Mouse (Mus musculus): ENCODE measurements around the gene Zfp658. TPM values are rescaled to one million over a fixed set of nuclear protein-coding genes. Genes with fewer than 3 reads are reported as not detected.

The Zfp658 gene
- polyA plus RNA-seq, 1 experiment from 2014 or later = 8.9 TPM

DNA sequence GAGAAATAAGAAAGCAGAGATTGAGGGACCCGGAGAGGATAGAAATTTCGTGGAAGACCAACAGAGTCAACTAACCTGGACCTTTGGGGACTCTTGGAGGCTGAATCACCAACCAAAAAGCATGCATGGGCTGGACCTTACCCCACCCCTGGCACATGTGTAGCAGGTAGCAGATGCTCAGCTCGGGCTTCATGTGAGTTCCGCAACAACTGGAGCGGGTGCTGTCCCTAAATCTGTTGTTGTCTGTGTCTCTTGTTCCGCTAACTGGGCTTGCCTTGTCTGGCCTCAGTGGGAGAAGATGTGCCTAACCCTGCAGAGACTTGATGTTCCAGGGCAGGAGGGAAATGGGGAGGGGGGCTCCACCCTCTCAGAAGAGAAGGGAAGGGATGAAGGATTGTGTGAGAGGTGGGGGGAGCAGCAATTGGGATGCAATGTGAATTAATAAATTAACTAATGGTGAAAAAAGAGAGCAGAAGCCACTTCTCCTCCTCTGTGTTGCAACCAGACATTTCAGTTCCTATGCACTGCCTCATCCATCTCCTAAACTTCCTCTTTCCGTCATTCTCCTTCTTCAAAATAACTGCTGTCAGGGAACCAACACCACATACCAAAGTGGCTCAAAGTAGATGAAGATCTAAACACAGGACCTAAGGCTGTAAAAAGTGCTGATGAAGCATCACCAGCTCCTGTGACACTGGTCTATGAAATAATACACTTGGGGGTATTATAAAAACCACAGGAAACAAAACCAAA is 17.7 kb upstream of the Zfp658 start, which contains the start of gene Cd33:
Gene Cd33 (minus strand): TSS at position 204 of the 753 bp plus-strand sequence.
- Histone ChIP-seq H3K9me3 (ENCODE audit: control insufficient read depth, low read length) (no peaks in the 10 kb centered on the region), H3K4me2 (ENCODE audit: low read depth) (no peak within 1 kb of the TSS), H3K36me3 (ENCODE audit: control insufficient read depth, insufficient read depth, low read length) (no peaks in the 10 kb centered on the region), H3K9ac (ENCODE audit: low read length) (no peak within 1 kb of the TSS), H3K27ac (ENCODE audit: low read depth, low read length) (no peak within 1 kb of the TSS), H3K4me1 (ENCODE audit: control insufficient read depth, insufficient read depth, low read length) (no peaks in the 10 kb centered on the region), H3K4me3 (ENCODE audit: low read depth, low read length) (no peak within 1 kb of the TSS), H3K27me3 (ENCODE audit: control insufficient read depth, insufficient read depth, low read length) (no peaks in the 10 kb centered on the region)
- DNase-seq (ENCODE audit: low spot score) (no peak), ATAC-seq (ENCODE audit: insufficient read depth, low FRiP score, low TSS enrichment) (no peak)
- WGBS = 83% methylated on average over 7 of the region's 7 CpGs

DNA sequence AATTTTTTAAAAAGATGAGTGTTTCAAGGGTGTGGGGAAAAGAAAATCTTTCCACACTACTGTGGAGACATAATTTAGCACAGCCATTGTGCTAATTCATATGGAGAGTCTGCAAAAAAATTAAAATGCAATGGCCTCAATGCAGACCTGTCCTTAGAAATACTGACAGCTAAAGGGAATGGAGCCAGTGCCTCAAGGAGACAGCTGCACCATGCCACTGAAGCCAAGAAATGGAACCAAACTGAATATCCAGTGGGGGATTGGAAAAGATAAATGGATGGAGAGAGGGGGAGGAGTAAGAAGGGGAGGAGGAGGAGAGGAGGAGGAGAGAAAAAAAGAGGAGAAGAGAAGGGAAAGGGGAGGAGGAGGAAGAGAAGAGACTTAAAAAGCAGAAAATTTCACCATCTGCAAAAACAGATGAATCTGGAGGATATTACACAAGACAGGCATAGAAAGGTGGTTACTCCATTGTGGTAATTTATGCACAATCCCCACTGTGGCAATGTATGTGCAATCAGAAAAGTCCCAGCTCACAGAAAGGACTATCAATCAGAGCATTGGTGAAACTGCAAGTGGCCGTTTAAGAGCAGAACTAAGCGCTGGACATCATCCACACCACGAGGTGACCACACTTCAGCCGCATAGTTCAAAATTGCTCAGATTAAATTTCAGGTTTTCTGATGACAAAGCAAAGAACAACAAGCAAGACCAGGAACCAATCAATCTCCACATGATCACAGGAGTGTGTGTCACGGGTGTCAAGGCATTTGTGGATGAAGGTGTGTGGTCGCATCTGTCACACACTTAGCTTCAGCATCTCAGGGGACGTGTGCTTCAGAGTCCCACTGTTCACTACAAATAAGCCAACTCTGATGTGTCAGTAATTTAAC is 16.2 kb upstream of the Zfp658 start:
- Histone ChIP-seq H3K4me1 (ENCODE audit: control insufficient read depth, insufficient read depth, low read length) (no peaks in the 10 kb centered on the region), H3K4me3 (ENCODE audit: low read depth, low read length) (no peak overlapping the region), H3K9ac (ENCODE audit: low read length) (no peak overlapping the region), H3K27ac (ENCODE audit: low read depth, low read length) (no peak overlapping the region), H3K9me3 (ENCODE audit: control insufficient read depth, low read length) (no peaks in the 10 kb centered on the region), H3K36me3 (ENCODE audit: control insufficient read depth, insufficient read depth, low read length) (no peaks in the 10 kb centered on the region), H3K4me2 (ENCODE audit: low read depth) (no peak overlapping the region), H3K27me3 (ENCODE audit: control insufficient read depth, insufficient read depth, low read length) (no peaks in the 10 kb centered on the region)
- WGBS = 64% methylated on average over 7 of the region's 7 CpGs
- ATAC-seq (ENCODE audit: insufficient read depth, low FRiP score, low TSS enrichment) (no peak), DNase-seq (ENCODE audit: low spot score) (no peak)

DNA sequence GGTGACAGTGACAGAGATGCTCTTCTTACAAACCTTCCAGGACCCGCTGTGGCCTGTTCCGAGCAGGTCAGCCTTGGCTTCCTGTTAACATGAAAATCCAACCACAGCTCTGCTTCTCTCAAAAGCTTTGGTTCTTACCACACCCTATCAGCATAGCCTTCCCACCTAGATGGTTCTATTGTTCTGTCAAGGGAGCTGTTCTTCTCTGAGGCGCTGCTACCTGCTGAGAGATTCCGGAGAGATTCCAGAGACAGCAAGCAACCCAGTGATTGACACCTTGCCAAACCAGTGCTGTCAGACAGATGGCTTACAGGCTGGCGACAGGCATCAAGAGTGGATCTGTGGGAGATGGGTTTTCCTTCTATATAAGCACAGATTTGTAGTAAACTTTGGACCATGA is 14.4 kb upstream of the Zfp658 start:
- Histone ChIP-seq H3K9ac (ENCODE audit: low read length) (no peak overlapping the region), H3K36me3 (ENCODE audit: control insufficient read depth, insufficient read depth, low read length) (no peaks in the 10 kb centered on the region), H3K4me3 (ENCODE audit: low read depth, low read length) (no peak overlapping the region), H3K27me3 (ENCODE audit: control insufficient read depth, insufficient read depth, low read length) (no peaks in the 10 kb centered on the region), H3K9me3 (ENCODE audit: control insufficient read depth, low read length) (no peaks in the 10 kb centered on the region), H3K4me1 (ENCODE audit: control insufficient read depth, insufficient read depth, low read length) (no peaks in the 10 kb centered on the region), H3K27ac (ENCODE audit: low read depth, low read length) (no peak overlapping the region), H3K4me2 (ENCODE audit: low read depth) (no peak overlapping the region)
- ATAC-seq (ENCODE audit: insufficient read depth, low FRiP score, low TSS enrichment) (no peak), DNase-seq (ENCODE audit: low spot score) (no peak)
- WGBS = 46% methylated on average over 5 of the region's 5 CpGs

DNA sequence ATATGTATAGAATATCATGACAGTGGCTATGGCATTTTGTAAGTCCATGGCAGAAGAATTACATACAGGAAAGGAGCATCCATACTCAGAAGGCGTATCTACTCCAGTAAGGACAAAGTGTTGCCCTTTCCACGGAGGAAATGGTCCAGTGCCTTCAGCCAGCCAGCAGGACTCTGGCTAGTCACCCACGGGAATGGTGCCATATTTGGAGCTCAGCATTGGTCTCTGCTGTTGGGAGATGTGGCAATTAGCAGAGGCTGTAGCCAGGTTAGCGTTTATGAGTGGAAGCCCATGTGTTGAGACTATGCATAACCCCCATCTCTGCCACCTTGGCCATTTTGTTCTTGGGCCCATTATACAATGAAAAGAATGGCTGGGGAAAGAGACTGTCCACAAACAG is 13.8 kb upstream of the Zfp658 start:
- no peak overlapping the region for H3K9ac ChIP-seq (ENCODE audit: low read length)
- ATAC-seq (ENCODE audit: insufficient read depth, low FRiP score, low TSS enrichment) = no peak
- no peaks in the 10 kb centered on the region for H3K4me1 ChIP-seq (ENCODE audit: control insufficient read depth, insufficient read depth, low read length)
- WGBS = 81% methylated on average over 4 of the region's 4 CpGs
- H3K27me3 ChIP-seq (ENCODE audit: control insufficient read depth, insufficient read depth, low read length) = no peaks in the 10 kb centered on the region
- H3K4me2 ChIP-seq (ENCODE audit: low read depth) = no peak overlapping the region
- no peak for DNase-seq (ENCODE audit: low spot score)
- no peak overlapping the region for H3K4me3 ChIP-seq (ENCODE audit: low read depth, low read length)
- no peaks in the 10 kb centered on the region for H3K9me3 ChIP-seq (ENCODE audit: control insufficient read depth, low read length)
- H3K36me3 ChIP-seq (ENCODE audit: control insufficient read depth, insufficient read depth, low read length) = no peaks in the 10 kb centered on the region
- H3K27ac ChIP-seq (ENCODE audit: low read depth, low read length) = no peak overlapping the region

DNA sequence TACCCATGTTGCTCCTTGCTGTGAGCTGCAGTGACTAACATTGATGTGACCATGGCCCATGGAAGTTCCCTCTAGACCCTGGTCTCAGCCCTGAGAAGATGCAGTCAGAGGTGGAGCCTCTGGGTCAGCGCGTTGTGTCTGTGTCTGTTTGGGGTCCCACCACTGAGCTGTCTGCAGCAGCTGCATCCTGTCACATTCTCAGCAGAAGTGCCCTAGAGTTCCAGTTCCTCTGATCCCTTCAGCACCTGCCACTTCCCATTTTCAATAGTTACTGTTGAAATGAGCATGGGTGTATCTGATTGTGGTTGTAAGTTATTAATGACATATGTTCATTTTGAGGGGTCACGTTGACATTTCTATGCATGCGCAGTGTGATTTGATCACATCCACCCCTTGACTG is 8.9 kb upstream of the Zfp658 start:
- Histone ChIP-seq H3K36me3 (ENCODE audit: control insufficient read depth, insufficient read depth, low read length) (no peaks in the 10 kb centered on the region), H3K9me3 (ENCODE audit: control insufficient read depth, low read length) (no peaks in the 10 kb centered on the region), H3K27me3 (ENCODE audit: control insufficient read depth, insufficient read depth, low read length) (no peaks in the 10 kb centered on the region), H3K4me2 (ENCODE audit: low read depth) (no peak overlapping the region), H3K27ac (ENCODE audit: low read depth, low read length) (no peak overlapping the region), H3K4me1 (ENCODE audit: control insufficient read depth, insufficient read depth, low read length) (no peaks in the 10 kb centered on the region), H3K9ac (ENCODE audit: low read length) (no peak overlapping the region), H3K4me3 (ENCODE audit: low read depth, low read length) (no peak overlapping the region)
- no peak for ATAC-seq (ENCODE audit: insufficient read depth, low FRiP score, low TSS enrichment)
- 90% methylated on average over 4 of the region's 4 CpGs for WGBS
- no peak for DNase-seq (ENCODE audit: low spot score)

DNA sequence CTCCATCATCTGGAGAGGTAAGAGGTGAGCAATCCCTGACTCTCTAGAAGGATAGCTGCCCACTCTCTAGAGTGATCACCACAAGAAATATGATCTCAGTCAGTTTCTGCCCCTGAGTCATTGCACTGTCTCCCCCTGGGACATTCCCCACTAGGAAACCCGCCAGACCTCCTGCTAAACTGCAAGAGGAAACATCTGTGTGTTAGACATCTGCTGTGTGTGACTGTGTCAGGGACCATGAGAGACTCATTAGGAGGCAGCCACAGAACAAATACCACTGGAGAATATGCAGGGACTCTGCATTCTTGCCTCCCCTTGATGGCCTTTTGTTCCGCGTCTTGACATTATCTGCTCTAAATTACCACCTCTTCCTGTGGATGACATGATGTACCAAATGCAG is 7.5 kb upstream of the Zfp658 start:
- ATAC-seq (ENCODE audit: insufficient read depth, low FRiP score, low TSS enrichment) (no peak), DNase-seq (ENCODE audit: low spot score) (no peak)
- WGBS = 47% methylated on average over 3 of the region's 3 CpGs
- no peak overlapping the region for H3K27ac ChIP-seq (ENCODE audit: low read depth, low read length)
- no peak overlapping the region for H3K9ac ChIP-seq (ENCODE audit: low read length)
- no peak overlapping the region for H3K4me2 ChIP-seq (ENCODE audit: low read depth)
- no peaks in the 10 kb centered on the region for H3K9me3 ChIP-seq (ENCODE audit: control insufficient read depth, low read length)
- H3K27me3 ChIP-seq (ENCODE audit: control insufficient read depth, insufficient read depth, low read length) = no peaks in the 10 kb centered on the region
- no peaks in the 10 kb centered on the region for H3K4me1 ChIP-seq (ENCODE audit: control insufficient read depth, insufficient read depth, low read length)
- no peaks in the 10 kb centered on the region for H3K36me3 ChIP-seq (ENCODE audit: control insufficient read depth, insufficient read depth, low read length)
- no peak overlapping the region for H3K4me3 ChIP-seq (ENCODE audit: low read depth, low read length)

DNA sequence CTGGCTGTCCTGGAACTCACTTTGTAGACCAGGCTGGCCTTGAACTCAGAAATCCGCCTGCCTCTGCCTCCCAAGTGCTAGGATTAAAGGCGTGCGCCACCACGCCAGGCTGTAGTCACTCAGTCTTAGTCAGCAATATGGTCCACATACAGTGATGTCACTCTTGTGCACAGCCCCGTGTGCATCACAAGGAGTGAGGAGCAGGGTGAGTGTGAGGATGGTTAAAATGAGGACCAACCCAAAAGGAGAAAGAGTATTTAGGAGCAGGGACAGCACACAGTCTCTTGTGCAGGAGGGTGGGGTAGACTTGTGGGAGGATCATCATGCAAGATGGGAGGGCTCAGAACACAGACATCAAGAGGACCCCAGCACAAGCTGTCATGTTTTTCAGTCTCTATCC is 6.7 kb upstream of the Zfp658 start:
- Histone ChIP-seq H3K4me2 (ENCODE audit: low read depth) (no peak overlapping the region), H3K9ac (ENCODE audit: low read length) (no peak overlapping the region), H3K4me3 (ENCODE audit: low read depth, low read length) (no peak overlapping the region), H3K9me3 (ENCODE audit: control insufficient read depth, low read length) (no peaks in the 10 kb centered on the region), H3K4me1 (ENCODE audit: control insufficient read depth, insufficient read depth, low read length) (no peaks in the 10 kb centered on the region), H3K27ac (ENCODE audit: low read depth, low read length) (no peak overlapping the region), H3K36me3 (ENCODE audit: control insufficient read depth, insufficient read depth, low read length) (no peaks in the 10 kb centered on the region), H3K27me3 (ENCODE audit: control insufficient read depth, insufficient read depth, low read length) (no peaks in the 10 kb centered on the region)
- WGBS = 89% methylated on average over 5 of the region's 5 CpGs
- no peak for ATAC-seq (ENCODE audit: insufficient read depth, low FRiP score, low TSS enrichment)
- DNase-seq (ENCODE audit: low spot score) = no peak

DNA sequence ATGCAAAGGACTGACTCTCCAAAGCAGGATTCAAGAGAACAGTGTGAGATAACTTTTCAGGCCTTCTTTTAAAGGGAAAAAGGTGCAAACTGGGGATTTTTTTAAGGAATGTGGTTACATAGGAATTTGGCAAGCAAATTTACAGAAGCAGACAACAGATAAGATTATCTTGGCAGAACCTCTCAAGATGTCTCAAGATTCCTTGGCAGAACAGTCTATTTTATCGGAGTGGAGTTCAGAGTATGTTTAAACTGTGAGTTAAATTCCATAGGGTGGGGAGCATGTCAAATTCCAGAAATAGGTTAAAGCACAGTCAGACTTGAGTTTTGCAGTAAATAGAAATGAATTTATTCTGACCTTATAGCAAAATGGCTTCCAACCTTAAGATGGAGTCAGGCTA is 5.2 kb upstream of the Zfp658 start:
- Histone ChIP-seq H3K27me3 (ENCODE audit: control insufficient read depth, insufficient read depth, low read length) (no peaks in the 10 kb centered on the region), H3K9ac (ENCODE audit: low read length) (no peak overlapping the region), H3K36me3 (ENCODE audit: control insufficient read depth, insufficient read depth, low read length) (no peaks in the 10 kb centered on the region), H3K4me2 (ENCODE audit: low read depth) (no peak overlapping the region), H3K9me3 (ENCODE audit: control insufficient read depth, low read length) (no peaks in the 10 kb centered on the region), H3K4me3 (ENCODE audit: low read depth, low read length) (no peak overlapping the region), H3K4me1 (ENCODE audit: control insufficient read depth, insufficient read depth, low read length) (no peaks in the 10 kb centered on the region), H3K27ac (ENCODE audit: low read depth, low read length) (no peak overlapping the region)
- 92% methylated on average over 1 of the region's 1 CpGs for WGBS
- ATAC-seq (ENCODE audit: insufficient read depth, low FRiP score, low TSS enrichment) (no peak), DNase-seq (ENCODE audit: low spot score) (no peak)
